Mouse (Mus musculus) bone marrow, adult 2 months (tissue): ENCODE measurements around the gene Arhgap22.

Experiments used
- CTCF ChIP-seq: fragments of 200-500 bp; IDR thresholded peaks from 2 replicates; pipeline ENCODE4 v1.5.1; 2011; ENCODE audit warnings: low read length, control low read depth; ENCODE audit not compliant: control insufficient read depth, insufficient read depth
- POLR2A ChIP-seq: fragments of 200-500 bp; IDR thresholded peaks from 2 replicates; pipeline ENCODE4 v1.6.1; 2011; ENCODE audit warnings: low read depth, mild to moderate bottlenecking, control low read depth, low read length, borderline replicate concordance; ENCODE audit not compliant: control insufficient read depth

DNA sequence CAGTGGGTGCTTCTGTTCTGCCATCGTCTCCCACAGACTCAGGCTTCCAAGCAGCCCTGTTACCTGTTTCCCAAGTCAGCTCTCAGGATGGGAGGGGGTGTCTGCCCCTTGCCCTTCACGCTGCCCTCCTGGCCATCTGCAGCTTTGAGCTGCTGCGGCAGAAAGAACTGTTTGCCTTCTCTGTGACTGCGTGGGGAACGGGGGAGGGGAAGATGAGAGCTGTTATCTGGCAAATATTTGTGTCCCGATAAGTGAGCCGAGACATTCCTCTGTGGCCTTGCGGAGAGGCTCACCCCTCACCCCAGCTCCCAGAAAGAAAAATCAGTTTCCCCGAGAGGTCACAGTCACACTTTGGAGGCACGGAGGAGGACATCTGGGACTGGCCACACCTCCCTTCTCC is 149.0 kb downstream of the Arhgap22 start:
- no peak for TF ChIP-seq CTCF
- TF ChIP-seq POLR2A: no peak
